Mouse (Mus musculus) gastrocnemius, postnatal 4 days (tissue): ENCODE measurements around the gene Olfr330. TPM values are rescaled to one million over a fixed set of nuclear protein-coding genes. Genes with fewer than 3 reads are reported as not detected.
"Not testable (repeated sequence)": the region's sequence is repeated elsewhere in the genome, so short reads cannot be mapped to it uniquely, and the experiment has no call there.

Source experiments
- DNase-seq, 2 experiments: peaks; one replicate each; pipeline ENCODE4 v3.0.0; 2021 to 2022; ENCODE audit warnings: low spot score in 2 of 2, mixed read lengths in 2 of 2
- long read RNA-seq, 2 experiments: library from polyadenylated mRNA; stranded (forward); transcript quantifications; one replicate each; pipeline ENCODE4 v2.0.0; 2021
- total RNA-seq, 2 experiments: library from RNA; stranded (reverse); gene quantifications; 2 replicates each; pipeline ENCODE4 v1.2.3; 2021

Olfr330 gene
- total RNA-seq = not detected
- long read RNA-seq, experiment 1 = 0 reads
- long read RNA-seq, experiment 2 = 0 reads

DNA sequence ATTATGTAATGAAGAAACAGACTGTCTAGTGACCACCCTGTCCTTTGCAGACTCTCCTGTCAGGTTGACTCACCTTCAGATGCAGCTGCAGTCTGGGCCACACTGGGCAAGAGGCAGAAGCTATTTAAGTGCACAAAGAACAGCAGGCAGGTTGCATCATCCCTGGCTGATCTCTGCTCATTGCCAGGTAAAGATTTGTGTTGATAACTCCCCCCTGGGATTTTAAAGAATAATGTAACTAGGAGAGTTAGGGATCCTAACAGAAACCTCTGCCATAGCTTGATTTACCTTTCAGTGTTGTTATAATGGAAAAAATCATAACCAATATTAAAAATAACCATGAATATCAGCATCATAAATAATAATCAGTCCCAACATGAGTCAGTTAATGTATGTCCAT lies at the start of gene Olfr330:
Gene Olfr330, minus strand, starts transcription at position 101 of the 400 bp plus-strand sequence.
- not testable (repeated sequence) for DNase-seq

DNA sequence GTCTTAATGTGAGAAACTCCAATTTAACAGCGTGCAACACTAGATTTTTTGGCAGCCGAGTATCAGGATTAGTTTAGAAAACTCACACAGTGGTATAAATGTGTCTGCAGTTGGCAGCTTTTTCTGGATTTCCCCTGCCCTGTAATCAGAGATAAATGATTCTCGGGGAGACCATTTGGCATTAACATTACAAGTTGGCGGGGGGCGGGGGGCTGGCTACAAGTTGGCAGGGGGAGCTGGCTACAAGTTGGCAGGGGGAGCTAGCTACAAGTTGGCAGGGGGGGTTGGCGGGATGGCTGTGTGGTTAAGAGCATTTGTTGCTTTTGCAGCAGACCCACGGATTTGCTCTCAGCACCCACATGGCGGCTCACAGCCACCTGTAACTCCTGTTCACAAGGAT lies 44.0 kb upstream of the Olfr330 start:
- no peak for DNase-seq

DNA sequence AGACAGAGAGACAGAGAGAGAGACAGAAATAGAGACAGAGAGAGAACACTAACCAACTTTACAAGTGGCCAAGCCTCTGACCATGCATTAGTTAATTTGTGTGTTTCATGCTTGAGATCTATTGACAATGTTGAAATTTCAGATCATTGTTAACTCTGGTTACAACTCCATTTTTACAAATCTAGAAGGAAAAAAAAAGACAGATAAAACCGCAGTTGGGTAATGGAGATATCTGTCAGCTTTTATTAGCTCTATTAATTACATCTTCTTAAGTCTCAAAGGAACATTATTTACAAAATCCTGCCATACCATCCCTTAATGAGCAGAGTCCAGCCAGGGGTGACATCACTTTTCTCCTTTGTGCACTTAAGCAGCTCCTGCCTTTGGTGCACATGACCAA lies 42.8 kb upstream of the Olfr330 start, which contains the start of gene Olfr325:
Gene Olfr325, plus strand, starts transcription at position 301 of the 400 bp plus-strand sequence.
- DNase-seq = no peak

DNA sequence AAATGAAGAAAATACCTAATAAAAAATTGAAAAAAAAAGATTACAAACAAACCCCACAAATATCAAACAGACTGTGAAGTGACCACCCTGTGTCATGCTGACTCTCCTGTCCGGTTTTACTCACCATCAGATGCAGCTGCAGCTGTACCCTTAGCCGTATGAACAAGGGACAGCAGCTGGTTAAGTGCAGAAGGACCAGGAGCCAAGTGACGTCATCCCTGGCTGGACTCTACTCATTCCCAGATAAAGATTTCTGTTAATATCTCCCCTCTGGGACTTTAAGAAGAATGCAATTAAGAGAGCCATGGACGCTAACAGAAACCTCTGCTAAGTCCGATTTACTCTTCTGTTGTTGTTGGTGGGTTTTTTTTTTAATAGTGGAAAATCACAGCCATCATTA lies 35.8 kb upstream of the Olfr330 start, which contains the start of gene Olfr224:
Gene Olfr224, minus strand, starts transcription at position 149 of the 400 bp plus-strand sequence.
- peak; percentile 31 to 77 for DNase-seq

DNA sequence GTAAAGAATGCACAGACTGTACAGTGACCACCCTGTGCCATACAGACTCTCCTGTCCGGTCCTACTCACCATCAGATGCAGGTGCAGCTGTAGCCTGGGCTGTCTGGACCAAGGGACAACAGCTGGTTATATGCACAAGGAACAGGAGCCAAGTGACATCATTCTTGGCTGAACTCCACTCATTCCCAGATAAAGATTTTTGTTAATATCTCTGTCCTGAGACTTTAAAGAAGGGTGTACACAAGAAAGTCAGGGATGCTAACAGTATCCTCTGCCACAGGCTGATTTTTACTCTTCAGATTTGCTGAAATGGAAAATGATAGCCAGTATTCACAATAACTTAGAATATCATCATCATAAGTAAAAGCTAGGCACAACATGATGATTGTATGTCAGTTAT lies 20.9 kb upstream of the Olfr330 start, which contains the start of gene Olfr328:
Gene Olfr328, minus strand, starts transcription at position 101 of the 400 bp plus-strand sequence.
- DNase-seq = peak in 1 of 2 experiments; percentile 28

DNA sequence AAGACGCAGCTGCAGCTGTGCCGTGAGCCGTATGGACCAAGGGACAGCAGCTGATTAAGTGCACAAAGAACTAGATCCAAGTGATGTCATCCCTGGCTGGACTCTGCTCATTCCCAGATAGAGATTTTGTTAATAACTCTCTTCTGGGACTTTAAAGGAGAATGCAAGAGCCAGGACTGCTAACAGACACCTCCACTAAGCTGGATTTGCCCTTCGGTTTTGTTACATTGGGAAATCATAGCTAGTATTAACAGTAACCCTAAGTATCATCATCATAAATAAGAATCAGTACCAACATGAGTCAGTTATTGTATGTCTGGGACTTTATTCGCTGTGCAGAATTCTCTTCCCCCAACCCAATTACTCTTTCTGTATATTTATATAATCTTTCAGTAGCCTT lies 11.7 kb upstream of the Olfr330 start, which contains the start of gene Olfr329-ps:
Gene Olfr329-ps, minus strand, starts transcription at position 101 of the 400 bp plus-strand sequence.
- peak in 1 of 2 experiments; percentile 14 for DNase-seq

DNA sequence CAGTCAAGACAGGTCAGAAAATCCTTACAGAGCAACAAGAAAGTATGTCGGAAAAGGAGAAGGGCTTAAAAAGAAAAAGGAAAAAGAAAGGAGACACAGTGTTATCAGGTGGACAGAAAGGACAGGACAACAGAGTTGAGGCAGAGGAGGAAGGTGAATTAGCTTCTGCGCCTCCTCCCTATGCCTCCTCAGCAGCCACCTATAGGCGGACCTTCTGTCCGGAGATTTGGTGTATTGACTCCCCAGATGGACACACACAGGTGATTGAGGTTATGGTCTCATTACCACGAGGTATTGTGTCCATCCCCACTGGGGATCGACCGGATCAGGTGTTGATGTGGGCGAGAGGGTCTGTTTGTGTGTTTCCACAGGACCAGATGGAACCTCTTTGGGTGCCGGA lies 14.9 kb downstream of the Olfr330 start:
- peak; percentile 16 to 25 for DNase-seq

DNA sequence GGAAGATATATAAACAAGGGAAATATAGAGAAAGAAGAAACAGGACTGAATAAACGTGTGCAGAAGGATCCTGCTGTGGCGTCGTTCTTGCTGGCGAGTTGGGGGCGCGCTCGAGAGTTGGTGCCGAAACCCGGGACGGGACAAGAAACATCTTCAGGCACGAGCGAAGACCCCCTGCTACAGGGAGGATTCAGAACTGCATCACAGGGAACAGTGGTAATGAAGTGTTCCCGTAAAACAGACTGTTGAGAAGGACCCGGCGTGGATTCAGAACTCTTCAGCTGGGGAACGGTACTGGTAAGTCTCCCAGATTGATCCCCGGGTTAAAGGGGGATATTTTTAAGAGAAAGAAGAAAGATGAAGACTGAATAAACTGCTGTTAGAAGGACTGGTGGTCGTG lies 15.7 kb downstream of the Olfr330 start:
- peak; percentile 87 to 95 for DNase-seq

DNA sequence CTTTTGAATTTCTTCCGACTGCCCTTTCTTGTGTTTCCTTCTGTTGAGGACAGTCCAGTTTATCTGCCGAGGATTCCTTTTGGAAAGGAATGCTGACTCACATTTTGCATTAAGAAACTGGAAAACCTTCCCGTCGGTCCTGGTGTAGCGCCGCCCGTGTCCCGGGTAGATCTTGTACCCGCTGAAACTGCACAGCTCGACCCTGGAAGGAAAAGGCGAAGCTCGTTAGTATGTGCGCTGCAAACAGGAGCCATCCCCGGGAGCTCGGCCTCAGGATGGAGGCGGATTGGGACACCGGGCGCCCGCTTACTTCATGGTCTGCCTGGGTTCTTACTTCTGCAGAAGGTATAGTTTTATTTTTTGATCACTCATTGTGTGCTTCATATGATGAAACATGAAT lies 25.6 kb downstream of the Olfr330 start:
- not testable (repeated sequence) for DNase-seq

DNA sequence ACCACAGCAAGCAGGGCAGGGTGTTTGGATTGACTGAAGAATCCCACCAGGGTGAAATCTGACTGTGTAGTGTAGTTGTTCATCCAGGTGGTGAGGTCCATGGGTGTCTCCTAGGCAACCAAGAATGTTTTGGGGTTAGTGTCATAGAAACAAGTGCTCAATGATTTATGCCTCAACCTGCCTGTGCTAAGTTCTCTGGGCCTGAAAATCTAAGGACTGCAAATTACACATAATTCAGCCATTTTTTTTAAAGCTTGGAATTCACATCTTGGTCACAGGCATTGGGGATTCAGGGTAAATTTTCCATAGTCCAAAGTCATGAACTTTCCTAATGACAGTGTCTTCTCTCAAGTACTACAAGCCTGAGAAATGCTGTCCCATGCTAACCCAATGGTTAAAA lies 32.2 kb downstream of the Olfr330 start, which contains the start of gene Olfr331:
Gene Olfr331, minus strand, starts transcription at position 101 of the 400 bp plus-strand sequence.
- not testable (repeated sequence) for DNase-seq

DNA sequence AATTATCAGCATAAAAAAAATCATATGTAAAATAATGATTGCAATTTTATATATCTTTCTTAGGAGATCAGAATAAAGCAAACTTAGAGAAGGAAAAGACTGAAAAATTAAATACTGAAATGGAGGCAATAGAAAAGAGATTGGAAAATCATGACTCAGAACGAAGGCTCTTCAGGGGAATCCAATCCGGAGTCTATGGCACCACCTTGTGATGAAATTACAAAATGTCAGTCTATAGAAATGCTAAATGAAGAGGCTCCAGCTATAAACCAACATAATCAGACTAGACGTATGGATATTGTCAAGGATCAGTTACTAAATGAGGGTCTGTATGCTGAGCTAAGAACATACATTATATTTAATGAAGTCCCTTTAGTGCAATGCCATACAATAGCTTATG lies 35.3 kb downstream of the Olfr330 start:
- no peak for DNase-seq

DNA sequence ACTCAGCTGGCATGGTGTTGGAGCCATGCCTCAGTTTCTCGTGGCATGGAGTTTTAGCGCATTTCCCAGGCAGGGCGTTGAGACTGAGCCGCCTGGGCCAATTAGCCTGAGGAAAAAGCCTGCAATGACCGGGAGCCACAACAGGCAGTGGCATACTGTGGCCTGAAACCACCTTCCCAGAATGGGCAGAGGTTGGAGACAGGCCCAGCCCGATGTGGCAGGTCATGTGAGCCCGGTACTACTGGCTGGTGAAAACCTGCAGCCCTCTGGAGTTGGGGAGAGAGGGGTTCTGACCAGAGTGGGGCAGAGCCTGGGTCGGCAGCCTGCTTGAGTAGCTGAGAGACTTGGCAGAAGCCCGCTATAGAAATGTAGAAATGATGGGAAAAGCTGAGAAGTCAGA lies 35.9 kb downstream of the Olfr330 start:
- no peak for DNase-seq

DNA sequence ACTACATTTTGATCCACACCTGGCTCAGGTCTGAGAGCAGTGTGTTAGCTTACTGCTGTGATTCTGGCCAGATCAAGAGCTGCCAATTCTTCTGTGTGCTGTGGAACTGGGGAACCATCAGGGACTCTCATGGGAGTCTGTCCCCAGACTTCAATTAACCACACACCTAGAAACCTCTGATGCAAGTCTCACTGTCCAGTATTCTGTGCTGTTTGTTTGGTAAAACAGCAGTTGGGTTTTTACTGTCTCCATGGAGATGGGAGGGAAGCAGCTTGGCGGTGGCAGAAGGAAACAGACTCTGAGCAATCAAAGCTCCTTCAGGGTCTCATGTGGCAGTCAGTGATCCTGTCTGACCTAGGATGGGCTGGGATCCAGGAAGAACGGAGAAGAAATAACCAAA lies 42.2 kb downstream of the Olfr330 start, which contains the start of gene Olfr332:
Gene Olfr332, minus strand, starts transcription at position 101 of the 400 bp plus-strand sequence.
- DNase-seq = no peak

Other genes starting within 250 kb of the Olfr330 start
- 1 to 10 TPM; 6.1 to 6.9 TPM for gene Zfp692, start 227.8 kb downstream of the Olfr330 start, total RNA-seq
- 10 to 100 TPM; 34.3 to 40.7 TPM for gene Zfp672, start 204.5 kb downstream of the Olfr330 start, total RNA-seq
- gene Sh3bp5l, start 204.1 kb downstream of the Olfr330 start, total RNA-seq = 10 to 100 TPM; 31.0 to 36.5 TPM
- gene Lypd8, start 155.8 kb downstream of the Olfr330 start, total RNA-seq = not detected
- gene 1810065E05Rik, start 113.7 kb downstream of the Olfr330 start, total RNA-seq = not detected
- gene Gm12253, start 102.3 kb downstream of the Olfr330 start, total RNA-seq = not detected
- not detected for gene Lypd9, start 81.9 kb downstream of the Olfr330 start, total RNA-seq
- not detected for gene Olfr30, start 72.6 kb downstream of the Olfr330 start, total RNA-seq
- gene Olfr332, start 42.3 kb downstream of the Olfr330 start, total RNA-seq = not detected
- not detected for gene Olfr331, start 32.3 kb downstream of the Olfr330 start, total RNA-seq
- not detected for gene Olfr329-ps, start 11.6 kb upstream of the Olfr330 start, total RNA-seq
- gene Olfr328, start 20.8 kb upstream of the Olfr330 start, total RNA-seq = not detected
- not detected for gene Olfr224, start 35.7 kb upstream of the Olfr330 start, total RNA-seq
- not detected for gene Olfr325, start 42.9 kb upstream of the Olfr330 start, total RNA-seq
- gene Olfr324, start 60.3 kb upstream of the Olfr330 start, total RNA-seq = not detected
- gene 2210407C18Rik, start 81.2 kb upstream of the Olfr330 start, total RNA-seq = not detected
- gene Olfr323, start 95.7 kb upstream of the Olfr330 start, total RNA-seq = not detected
- gene Trim58, start 105.6 kb upstream of the Olfr330 start, total RNA-seq = under 1 TPM in 1 of 2 experiments, not detected in 1; 0.13 TPM
- gene Olfr322, start 123.9 kb upstream of the Olfr330 start, total RNA-seq = not detected
- not detected for gene Olfr320, start 146.3 kb upstream of the Olfr330 start, total RNA-seq
- gene Olfr319, start 164.3 kb upstream of the Olfr330 start, total RNA-seq = not detected
- gene Olfr318, start 189.2 kb upstream of the Olfr330 start, total RNA-seq = not detected
- not detected for gene Olfr317, start 204.4 kb upstream of the Olfr330 start, total RNA-seq
- gene Olfr316, start 217.9 kb upstream of the Olfr330 start, total RNA-seq = not detected
- gene Olfr315, start 238.4 kb upstream of the Olfr330 start, total RNA-seq = not detected
- not detected for gene Olfr314, start 248.1 kb upstream of the Olfr330 start, total RNA-seq